Mouse (Mus musculus): ENCODE results near the gene Srrm2. TPM values are rescaled to one million over a fixed set of nuclear protein-coding genes. Genes with fewer than 3 reads are reported as not detected.
"Not testable (repeated sequence)": the region's sequence is repeated elsewhere in the genome, so short reads cannot be mapped to it uniquely, and the experiment has no call there.

The Srrm2 gene
- polyA plus RNA-seq, 1 experiment from 2014 or later = 130 TPM

DNA sequence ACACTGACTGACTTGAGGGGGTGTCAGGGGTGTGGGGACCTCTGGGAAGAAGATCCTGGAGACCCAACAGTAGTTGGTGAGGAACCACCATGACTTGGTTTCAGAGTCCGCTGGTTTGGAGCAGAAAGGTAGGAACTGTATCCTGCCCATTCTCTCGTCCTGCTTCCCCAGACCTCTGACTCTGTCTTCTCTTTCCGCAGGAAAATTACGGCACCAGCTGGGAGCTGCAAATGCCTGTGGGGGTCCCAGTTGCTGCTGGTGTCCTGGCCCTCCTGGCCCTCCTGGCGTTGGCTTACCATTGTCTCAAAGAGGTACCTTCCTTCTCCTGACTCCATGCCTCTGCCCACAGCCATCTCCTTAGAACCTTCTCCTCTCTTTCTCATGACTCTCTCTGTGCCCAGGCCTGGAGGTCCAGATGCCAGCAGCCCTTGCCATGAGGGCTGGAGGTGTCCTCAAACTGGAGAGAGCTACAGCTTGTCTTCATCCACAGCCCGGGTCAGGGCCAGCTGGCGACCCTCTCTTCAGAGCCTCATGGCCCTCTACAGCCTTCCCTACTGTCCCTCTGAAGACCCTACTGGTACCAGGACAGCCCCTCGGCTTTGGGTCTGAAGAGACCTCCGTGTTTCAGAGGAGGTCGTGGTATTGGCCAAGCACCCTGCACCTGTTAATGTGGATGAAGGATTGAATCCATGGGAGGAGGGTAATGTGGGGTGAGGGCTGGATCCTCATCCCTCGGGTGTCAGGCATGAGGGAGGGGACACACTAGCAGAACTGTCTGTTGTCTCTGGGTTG lies 40.7 kb upstream of the Srrm2 start:
- H3K36me3 ChIP-seq (ENCODE audit: inconsistent target) = peaks cover 5% of the 10 kb centered on the region; the same call in 1 of the 2 replicates
- no peaks in the 10 kb centered on the region for H3K79me2 ChIP-seq (ENCODE audit: inconsistent target)
- H3K4me3 ChIP-seq (ENCODE audit: inconsistent target) = peak overlapping the region; percentile 35
- peak overlapping the region; percentile 27; the same call in 1 of the 2 replicates for H3K27ac ChIP-seq
- 80% methylated on average over 11 of the region's 11 CpGs for WGBS (ENCODE audit: missing documents)

DNA sequence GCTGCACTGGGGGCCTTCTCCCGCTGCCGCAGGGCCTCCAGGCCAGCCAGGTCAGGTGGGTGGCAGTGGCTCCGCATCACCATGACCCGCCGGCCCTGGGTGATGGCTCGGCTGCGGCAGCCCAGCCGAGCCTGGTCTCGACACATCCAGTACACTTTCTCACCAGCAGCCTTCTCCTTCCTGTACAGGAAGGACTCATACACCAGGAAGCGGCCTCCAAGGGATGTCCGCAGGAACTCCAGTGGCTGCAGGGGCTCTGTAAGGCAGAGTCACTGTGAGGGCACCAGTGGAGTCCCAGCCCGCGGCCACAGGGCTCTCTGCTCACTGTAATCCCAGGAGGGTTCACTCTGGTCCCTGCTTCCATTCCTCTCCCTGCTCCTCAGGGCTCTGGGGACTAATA lies 34.6 kb upstream of the Srrm2 start:
- Histone ChIP-seq H3K4me3 (ENCODE audit: inconsistent target) (no peak overlapping the region), H3K27ac (no peak overlapping the region), H3K79me2 (ENCODE audit: inconsistent target) (no peaks in the 10 kb centered on the region), H3K36me3 (ENCODE audit: inconsistent target) (peaks cover 32% of the 10 kb centered on the region; the same call in 1 of the 2 replicates)
- 75% methylated on average over 13 of the region's 13 CpGs for WGBS (ENCODE audit: missing documents)

DNA sequence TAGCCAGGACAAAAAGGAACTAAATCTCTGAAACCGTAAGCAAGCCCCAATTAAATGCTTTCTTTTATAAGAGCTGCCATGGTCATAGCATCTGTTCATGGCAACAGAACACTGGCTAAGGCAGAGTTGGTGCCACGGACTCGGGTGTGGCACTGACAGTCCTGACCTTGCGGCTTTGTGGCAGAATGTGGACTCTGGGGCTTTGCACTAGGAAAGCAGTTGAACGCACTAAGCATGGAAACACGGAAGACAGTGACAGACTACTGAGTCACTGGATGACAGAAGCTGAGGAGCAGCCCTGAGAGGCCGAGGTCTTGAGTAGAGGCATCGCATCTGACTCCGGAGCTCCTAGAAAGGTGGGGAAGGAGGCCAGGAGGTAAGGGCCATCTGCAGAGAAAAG lies 32.8 kb upstream of the Srrm2 start:
- Histone ChIP-seq H3K4me3 (ENCODE audit: inconsistent target) (no peak overlapping the region), H3K36me3 (ENCODE audit: inconsistent target) (peaks cover 32% of the 10 kb centered on the region; the same call in 1 of the 2 replicates), H3K79me2 (ENCODE audit: inconsistent target) (no peaks in the 10 kb centered on the region), H3K27ac (no peak overlapping the region)
- 97% methylated on average over 9 of the region's 9 CpGs for WGBS (ENCODE audit: missing documents)

DNA sequence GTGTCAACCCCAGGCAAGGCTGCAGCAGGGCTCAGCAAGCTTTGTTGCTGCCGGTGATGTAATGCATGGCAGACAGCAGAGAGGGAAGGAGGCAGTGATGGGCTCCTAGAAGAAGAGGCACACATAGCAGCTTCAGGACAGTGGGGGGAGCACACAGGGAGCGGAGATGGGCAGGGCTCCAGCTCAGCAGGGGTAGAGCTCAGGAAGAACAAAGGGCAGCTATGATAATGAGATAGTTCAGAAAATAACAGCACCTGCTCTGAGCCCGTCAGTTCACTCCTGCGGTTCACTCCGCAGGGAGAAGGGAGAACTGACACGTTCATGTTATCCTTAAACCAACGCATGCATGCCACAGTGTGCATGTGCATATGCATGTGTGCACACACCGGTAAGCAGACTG lies 31.5 kb upstream of the Srrm2 start:
- WGBS (ENCODE audit: missing documents) = 97% methylated on average over 8 of the region's 8 CpGs
- Histone ChIP-seq H3K79me2 (ENCODE audit: inconsistent target) (no peaks in the 10 kb centered on the region), H3K4me3 (ENCODE audit: inconsistent target) (no peak overlapping the region), H3K27ac (no peak overlapping the region), H3K36me3 (ENCODE audit: inconsistent target) (peaks cover 27% of the 10 kb centered on the region; the same call in 1 of the 2 replicates)

DNA sequence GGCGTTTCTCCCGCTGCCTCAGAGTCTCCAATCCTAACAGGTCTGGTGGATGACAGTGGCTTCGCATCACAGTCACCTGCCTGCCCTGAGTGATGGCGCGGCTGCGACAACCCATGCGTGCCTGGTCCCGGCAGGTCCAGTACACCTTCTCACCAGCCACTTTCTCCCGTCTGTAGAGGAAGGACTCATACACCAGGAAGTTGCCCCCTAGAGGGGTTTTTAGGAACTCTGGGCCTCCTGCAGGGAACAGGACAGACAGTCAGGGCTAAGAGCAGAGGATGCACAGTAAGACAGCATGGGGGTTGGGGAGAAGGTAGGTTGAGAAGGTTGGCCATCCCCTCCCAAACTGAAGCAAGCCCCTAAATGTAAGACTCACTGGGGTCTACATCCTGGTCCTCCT lies 30.1 kb upstream of the Srrm2 start:
- Histone ChIP-seq H3K27ac (no peak overlapping the region), H3K36me3 (ENCODE audit: inconsistent target) (peaks cover 27% of the 10 kb centered on the region; the same call in 1 of the 2 replicates), H3K4me3 (ENCODE audit: inconsistent target) (no peak overlapping the region), H3K79me2 (ENCODE audit: inconsistent target) (no peaks in the 10 kb centered on the region)
- 88% methylated on average over 9 of the region's 9 CpGs for WGBS (ENCODE audit: missing documents)

DNA sequence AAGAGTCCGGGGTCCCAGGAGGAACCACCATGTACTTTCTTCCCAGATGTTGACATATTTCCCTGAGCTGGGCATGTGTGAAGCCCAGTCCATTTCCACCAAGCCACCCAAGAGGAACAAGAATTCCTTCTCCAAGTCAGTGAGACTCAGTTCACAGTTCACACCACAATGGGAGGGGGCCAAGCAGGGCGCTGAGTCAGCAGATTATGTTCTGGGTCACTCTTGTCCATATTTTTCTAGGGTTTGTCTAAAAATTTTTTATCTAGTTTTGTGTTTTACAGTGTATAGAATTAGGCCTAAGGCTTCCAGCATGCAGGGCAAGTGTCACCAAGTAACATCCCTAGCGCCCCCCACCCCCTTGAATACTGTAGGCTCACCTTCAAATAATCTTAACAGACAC lies 29.2 kb upstream of the Srrm2 start:
- H3K36me3 ChIP-seq (ENCODE audit: inconsistent target) = peaks cover 24% of the 10 kb centered on the region; the same call in 1 of the 2 replicates
- H3K4me3 ChIP-seq (ENCODE audit: inconsistent target) = no peak overlapping the region
- no peak overlapping the region for H3K27ac ChIP-seq
- WGBS (ENCODE audit: missing documents) = 93% methylated on average over 3 of the region's 3 CpGs
- no peaks in the 10 kb centered on the region for H3K79me2 ChIP-seq (ENCODE audit: inconsistent target)

DNA sequence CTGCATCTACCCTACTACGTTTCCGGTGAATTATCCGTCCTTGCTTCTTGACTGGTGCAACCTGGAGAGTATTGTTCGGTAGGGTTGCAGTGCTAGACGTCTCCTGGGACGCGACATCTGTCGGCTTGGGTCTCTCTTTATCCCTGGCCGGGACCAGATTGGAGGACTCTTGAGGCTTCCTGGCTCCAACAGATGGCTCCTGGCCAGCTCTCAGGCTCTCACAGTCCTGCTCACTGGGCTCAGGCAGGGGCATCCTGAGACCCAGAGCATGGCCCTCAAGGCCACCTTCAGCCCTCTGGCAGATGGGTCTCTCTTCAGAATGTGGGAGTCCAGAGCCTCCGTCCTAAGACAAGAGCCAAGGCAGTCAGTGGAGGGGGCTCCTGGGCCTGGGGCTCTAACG lies 27.4 kb upstream of the Srrm2 start:
- whole genome bisulfite sequencing (ENCODE audit: missing documents) = 96% methylated on average over 11 of the region's 11 CpGs
- Histone ChIP-seq H3K4me3 (ENCODE audit: inconsistent target) (no peak overlapping the region), H3K27ac (no peak overlapping the region), H3K36me3 (ENCODE audit: inconsistent target) (peaks cover 18% of the 10 kb centered on the region; the same call in 1 of the 2 replicates), H3K79me2 (ENCODE audit: inconsistent target) (no peaks in the 10 kb centered on the region)

DNA sequence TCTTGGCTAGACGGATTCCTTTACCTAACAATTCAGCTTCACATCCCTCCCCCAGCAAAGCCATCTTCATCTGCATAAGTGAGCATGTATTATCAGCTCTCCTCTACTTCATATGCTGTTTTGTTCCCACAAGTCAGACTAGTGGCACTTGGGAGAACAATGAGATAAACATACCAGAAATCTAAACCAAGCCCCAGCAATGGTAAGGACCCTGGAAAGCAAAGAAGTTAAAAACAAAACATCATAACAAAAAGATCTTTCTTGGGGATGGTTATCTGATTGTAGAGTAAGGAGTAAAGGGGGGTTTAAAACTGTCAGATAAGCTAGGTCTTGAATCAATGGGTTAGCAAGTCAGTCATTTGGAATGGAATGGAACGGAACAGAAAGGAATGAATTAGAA lies 19.8 kb upstream of the Srrm2 start:
- Histone ChIP-seq H3K4me3 (ENCODE audit: inconsistent target) (peak overlapping the region; percentile 66), H3K79me2 (ENCODE audit: inconsistent target) (no peaks in the 10 kb centered on the region), H3K36me3 (ENCODE audit: inconsistent target) (no peaks in the 10 kb centered on the region), H3K27ac (no peak overlapping the region)
- WGBS (ENCODE audit: missing documents) = 65% methylated on average over 2 of the region's 2 CpGs

DNA sequence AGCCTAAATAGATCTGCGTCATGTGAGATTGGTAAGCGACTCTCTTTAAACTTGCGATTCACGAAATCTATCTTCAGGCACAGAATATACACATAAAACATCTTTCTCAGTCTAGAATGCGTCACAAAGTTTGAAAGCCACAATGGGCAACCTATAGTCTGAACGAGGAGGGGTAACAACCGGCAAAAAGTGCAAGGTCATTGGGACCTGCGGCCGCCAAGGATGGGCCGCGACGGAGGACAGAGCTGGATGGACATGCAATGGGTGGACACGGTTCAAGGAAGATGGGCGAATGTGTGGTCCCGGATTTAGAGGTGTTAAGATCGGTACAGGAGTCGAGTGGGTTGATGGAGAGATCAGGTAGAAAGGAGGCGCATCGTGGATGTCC lies 19.4 kb upstream of the Srrm2 start:
- WGBS (ENCODE audit: missing documents) = 3% methylated on average over 18 of the region's 19 CpGs
- H3K27ac ChIP-seq = no peak overlapping the region
- peak overlapping the region; percentile 66 for H3K4me3 ChIP-seq (ENCODE audit: inconsistent target)
- H3K36me3 ChIP-seq (ENCODE audit: inconsistent target) = no peaks in the 10 kb centered on the region
- no peaks in the 10 kb centered on the region for H3K79me2 ChIP-seq (ENCODE audit: inconsistent target)

DNA sequence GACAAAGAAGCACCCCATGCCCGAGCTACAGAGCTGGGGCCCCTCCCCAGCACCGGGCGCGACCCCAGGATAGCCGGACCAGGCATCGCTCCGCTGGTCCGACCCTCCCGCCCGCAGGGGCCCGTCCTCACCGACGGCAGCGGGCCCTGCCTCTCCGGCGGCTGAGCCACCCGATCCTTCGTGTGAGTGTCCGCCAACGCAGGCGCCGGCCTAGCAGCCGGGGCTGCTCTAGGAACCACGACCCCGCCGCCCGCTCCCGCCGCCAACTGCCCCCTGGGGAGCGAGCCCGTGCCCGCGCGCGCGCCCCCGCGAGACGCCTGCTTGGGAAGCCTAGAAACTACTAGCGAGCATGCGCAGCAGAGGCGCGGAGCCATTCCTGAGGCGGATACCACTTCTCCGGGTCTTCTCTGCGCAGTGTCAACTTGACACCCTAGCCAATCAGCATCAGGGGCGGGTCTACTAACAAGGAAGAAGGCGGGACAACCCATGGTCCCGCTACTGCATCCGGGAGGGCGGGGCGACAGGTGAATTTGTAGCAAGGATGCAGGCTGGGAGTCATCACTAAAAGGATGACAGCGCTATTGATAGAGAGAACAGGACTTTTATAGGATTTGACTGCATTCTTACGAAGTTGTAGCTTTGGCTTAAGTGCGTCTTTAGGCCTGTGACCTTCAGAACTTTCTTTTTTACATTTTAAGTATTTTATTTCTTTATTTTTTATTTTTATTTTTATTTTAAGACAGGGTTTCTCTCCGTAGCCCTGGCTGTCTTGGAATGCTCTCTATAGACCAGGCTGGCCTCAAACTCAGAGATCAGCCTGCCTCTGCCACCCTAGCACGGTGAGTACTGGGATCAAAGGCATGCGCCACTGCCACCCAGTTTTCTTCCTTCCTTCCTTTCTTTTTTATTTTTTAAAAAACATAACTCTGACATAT lies 18.8 kb upstream of the Srrm2 start, which contains the start of gene Flywch1:
Gene Flywch1, minus strand, starts transcription at position 319 of the 935 bp plus-strand sequence.
- H3K36me3 ChIP-seq (ENCODE audit: inconsistent target) = no peaks in the 10 kb centered on the region
- 3% methylated on average over 55 of the region's 58 CpGs for WGBS (ENCODE audit: missing documents)
- no peaks in the 10 kb centered on the region for H3K79me2 ChIP-seq (ENCODE audit: inconsistent target)
- H3K27ac ChIP-seq = no peak within 1 kb of the TSS
- peak within 1 kb of the TSS; percentile 66 for H3K4me3 ChIP-seq (ENCODE audit: inconsistent target)

DNA sequence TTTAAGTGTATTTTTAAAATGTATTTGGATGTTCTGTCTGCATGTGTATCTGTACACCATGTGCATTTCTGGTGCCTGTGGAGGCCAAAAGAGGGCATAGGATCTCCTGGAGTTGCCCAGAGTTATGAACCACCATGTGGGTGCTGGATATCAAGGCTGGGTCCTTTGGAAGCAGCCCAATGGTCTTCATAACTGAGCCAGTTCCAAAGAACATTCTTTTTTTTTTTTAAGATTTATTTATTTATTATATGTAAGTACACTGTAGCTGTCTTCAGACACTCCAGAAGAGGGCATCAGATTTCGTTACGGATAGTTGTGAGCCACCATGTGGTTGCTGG lies 18.1 kb upstream of the Srrm2 start:
- not testable (repeated sequence) for H3K36me3 ChIP-seq (ENCODE audit: inconsistent target); H3K4me3 ChIP-seq (ENCODE audit: inconsistent target); H3K79me2 ChIP-seq (ENCODE audit: inconsistent target); H3K27ac ChIP-seq
- 67% methylated on average over 2 of the region's 2 CpGs for WGBS (ENCODE audit: missing documents)

DNA sequence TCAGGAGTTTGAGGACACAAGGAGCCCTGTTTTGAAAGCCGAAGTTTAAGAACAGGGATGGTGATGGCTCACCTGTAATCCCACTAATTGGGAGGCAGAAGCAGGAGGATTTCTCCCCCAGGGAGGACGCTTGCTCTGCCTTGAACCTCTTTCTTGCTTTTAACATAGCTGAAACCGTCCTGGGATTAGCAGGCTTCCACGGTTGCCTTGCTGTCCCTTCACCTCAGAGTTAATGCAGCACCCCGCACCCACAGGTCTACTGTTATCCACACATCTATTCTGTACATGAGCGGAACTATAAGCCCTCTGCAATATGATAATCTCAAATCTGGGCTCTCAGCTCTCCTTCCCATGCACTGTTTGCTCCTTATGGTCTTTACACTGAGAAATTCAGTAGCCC lies 16.7 kb upstream of the Srrm2 start:
- H3K79me2 ChIP-seq (ENCODE audit: inconsistent target) = no peaks in the 10 kb centered on the region
- no peaks in the 10 kb centered on the region for H3K36me3 ChIP-seq (ENCODE audit: inconsistent target)
- WGBS (ENCODE audit: missing documents) = 75% methylated on average over 6 of the region's 6 CpGs

DNA sequence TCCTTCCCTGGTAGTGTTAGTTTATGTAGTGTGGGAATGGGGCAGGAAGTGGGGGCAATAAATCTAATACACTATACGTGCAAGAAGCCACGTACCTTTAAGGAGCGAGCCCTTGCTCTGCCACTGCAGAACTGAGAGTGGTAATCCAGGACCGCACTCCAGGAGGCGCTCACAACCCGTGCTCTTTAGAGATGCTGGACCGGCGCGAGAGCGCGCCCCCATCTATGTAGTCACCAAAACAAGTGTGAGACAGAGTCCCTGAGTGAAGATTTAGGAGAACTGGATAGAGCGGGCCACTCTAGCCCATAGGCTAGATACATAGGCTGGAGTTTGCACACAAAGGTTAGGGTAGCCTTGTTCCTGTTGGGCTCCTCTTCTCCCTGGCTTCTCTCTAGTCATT lies 16.2 kb upstream of the Srrm2 start:
- 2% methylated on average over 12 of the region's 12 CpGs for WGBS (ENCODE audit: missing documents)
- Histone ChIP-seq H3K36me3 (ENCODE audit: inconsistent target) (no peaks in the 10 kb centered on the region), H3K79me2 (ENCODE audit: inconsistent target) (no peaks in the 10 kb centered on the region), H3K4me3 (ENCODE audit: inconsistent target) (no peak overlapping the region), H3K27ac (no peak overlapping the region)

More for the DNA sequence above, 16.7 kb upstream of the Srrm2 start:
- no peak overlapping the region for H3K4me3 ChIP-seq (ENCODE audit: inconsistent target)
- H3K27ac ChIP-seq = no peak overlapping the region

DNA sequence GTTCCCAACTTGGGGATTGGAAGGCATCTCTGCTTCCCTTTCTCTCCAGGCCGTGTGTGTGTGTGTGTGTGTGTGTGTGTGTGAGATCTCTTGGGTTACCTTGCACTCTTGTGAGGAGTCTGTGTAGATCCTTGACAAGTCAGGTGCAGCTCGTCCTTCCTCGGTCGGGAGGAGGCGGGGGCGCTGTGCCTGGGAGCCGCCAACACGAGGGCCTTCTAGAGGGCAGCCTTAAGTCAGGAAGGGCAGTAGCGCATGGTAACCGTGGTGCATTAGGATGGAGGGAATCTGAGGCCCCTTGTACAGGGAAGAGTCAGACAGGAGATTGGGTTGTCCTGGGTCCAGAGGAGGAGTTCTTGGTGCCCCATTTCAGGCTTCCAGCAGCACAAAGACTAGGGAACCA lies 14.1 kb upstream of the Srrm2 start:
- Histone ChIP-seq H3K79me2 (ENCODE audit: inconsistent target) (no peaks in the 10 kb centered on the region), H3K36me3 (ENCODE audit: inconsistent target) (no peaks in the 10 kb centered on the region), H3K27ac (no peak overlapping the region), H3K4me3 (ENCODE audit: inconsistent target) (no peak overlapping the region)
- 97% methylated on average over 10 of the region's 10 CpGs for WGBS (ENCODE audit: missing documents)

DNA sequence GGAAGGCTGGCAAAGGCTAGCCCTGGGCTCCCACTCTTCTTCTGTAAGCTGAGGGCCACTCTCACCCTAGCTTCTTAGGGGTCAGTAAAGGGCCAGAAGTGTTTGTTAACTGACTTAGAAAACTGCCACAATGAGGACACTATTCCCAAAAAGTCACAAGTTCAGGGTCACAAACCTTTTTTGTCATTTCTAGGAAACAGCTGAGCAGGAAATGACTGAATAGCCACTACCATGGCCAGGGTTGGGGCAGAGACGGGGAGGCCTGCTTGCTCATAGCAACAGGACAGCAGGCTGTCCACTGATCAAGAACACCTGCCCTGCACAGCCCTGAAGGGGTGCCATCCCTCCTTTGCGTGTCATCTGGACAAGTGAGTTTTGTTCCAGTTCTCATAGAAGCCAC lies 13.2 kb upstream of the Srrm2 start:
- WGBS (ENCODE audit: missing documents) = 64% methylated on average over 2 of the region's 2 CpGs
- Histone ChIP-seq H3K4me3 (ENCODE audit: inconsistent target) (no peak overlapping the region), H3K27ac (peak overlapping the region; percentile 17), H3K79me2 (ENCODE audit: inconsistent target) (no peaks in the 10 kb centered on the region), H3K36me3 (ENCODE audit: inconsistent target) (no peaks in the 10 kb centered on the region)

Data from macrophage (primary cell).